Mouse (Mus musculus): ENCODE results near the gene Ptrh1. TPM values are rescaled to one million over a fixed set of nuclear protein-coding genes. Genes with fewer than 3 reads are reported as not detected.

Gene Ptrh1
- 4.3 and 5.1 TPM in 2 replicates for polyA plus RNA-seq (2014; fragmentation: Nextera tagmentation; extraction: Ambion mirVana)

DNA sequence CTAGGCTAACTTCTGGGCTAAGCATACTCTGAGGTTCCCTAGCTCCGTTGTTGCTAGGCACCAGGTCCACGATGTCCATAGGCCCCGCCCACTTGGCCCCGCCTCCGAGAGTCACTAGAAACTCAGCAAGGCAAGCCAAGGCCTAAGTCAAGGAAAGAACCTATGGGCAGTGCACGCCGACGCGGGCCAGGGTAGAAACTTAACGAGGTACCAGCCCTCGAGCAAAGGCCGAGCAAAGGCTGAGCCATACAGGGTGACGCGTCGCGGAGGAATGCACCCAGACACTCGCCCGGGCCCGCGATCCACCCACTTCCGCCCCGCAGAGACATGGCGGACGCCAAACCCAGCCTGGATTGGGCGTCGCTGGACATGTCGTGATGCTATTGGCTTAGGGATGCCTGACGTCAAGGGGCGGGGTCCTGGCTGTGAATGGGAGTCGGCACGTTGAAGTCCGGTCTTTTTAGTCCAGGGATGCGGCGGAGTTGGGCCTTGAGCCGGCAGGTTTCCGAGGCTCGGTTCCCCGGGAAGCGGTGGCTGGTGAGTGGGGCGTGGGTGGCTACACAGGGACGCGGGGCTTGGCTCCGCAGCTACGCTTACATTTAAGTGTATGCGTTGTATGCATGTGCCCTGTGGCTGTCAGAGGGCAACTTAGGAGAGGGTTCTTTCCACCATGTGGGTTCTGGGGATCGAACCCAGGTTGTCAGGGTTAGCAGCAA is at the start of gene Ptrh1, which contains the start of gene Ttc16:
Gene Ptrh1, plus strand, starts transcription at position 428 of the 716 bp plus-strand sequence.
Gene Ttc16, minus strand, starts transcription at position 275 of the 716 bp plus-strand sequence.
- Histone ChIP-seq H3K4me2 (replicated peaks) (peak within 1 kb of the TSS; percentile 62), H3K36me3 (replicated peaks; ENCODE audit: control insufficient read depth, insufficient read depth) (no peaks in the 10 kb centered on the region), H3K4me3 (replicated peaks; ENCODE audit: low read length) (peak within 1 kb of the TSS; percentile 45), H3K27me3 (ENCODE audit: control insufficient read depth, insufficient read depth, low read length) (no peaks in the 10 kb centered on the region), H3K27ac (peak within 1 kb of the TSS; percentile 22; the same call in 1 of the 2 replicates), H3K4me1 (replicated peaks; ENCODE audit: control insufficient read depth, insufficient read depth, low read length) (peaks cover 12% of the 10 kb centered on the region), H3K9me3 (ENCODE audit: control insufficient read depth, low read length) (no peaks in the 10 kb centered on the region), H3K9ac (peak within 1 kb of the TSS; percentile 49)
- ATAC-seq (ENCODE audit: low FRiP score) (peak; percentile 98), DNase-seq (ENCODE audit: low spot score) (peak; percentile 96)
- under 1% methylated on average over 46 of the region's 46 CpGs for WGBS

DNA sequence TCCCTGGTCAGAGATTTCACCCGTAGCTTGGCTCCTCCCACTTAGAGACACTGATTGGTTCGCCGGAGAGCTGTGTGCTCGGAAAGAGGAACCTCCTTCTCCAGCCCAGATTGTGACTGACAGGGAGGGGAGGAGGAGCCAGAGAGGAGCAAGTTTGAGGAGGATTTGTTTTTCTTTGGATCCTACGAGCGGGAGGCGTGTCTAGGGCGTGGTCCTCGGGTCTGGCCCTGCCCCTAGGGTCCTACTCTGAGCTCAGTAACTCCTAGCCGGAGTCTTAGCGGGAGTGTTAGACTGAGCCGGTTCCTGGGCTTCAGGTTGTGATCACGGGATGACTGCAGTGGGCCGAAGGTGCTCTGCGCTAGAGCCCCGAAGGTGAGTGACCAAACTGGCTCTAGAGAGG is 48.2 kb upstream of the Ptrh1 start:
- DNase-seq (ENCODE audit: low spot score) (peak; percentile 85), ATAC-seq (ENCODE audit: low FRiP score) (peak; percentile 93)
- Histone ChIP-seq H3K36me3 (replicated peaks; ENCODE audit: control insufficient read depth, insufficient read depth) (no peaks in the 10 kb centered on the region), H3K27ac (no peak overlapping the region), H3K9me3 (ENCODE audit: control insufficient read depth, low read length) (no peaks in the 10 kb centered on the region), H3K4me3 (replicated peaks; ENCODE audit: low read length) (peak overlapping the region; percentile 24), H3K27me3 (ENCODE audit: control insufficient read depth, insufficient read depth, low read length) (no peaks in the 10 kb centered on the region), H3K9ac (peak overlapping the region; percentile 41; the same call in 1 of the 2 replicates), H3K4me2 (replicated peaks) (peak overlapping the region; percentile 48), H3K4me1 (replicated peaks; ENCODE audit: control insufficient read depth, insufficient read depth, low read length) (no peaks in the 10 kb centered on the region)
- under 1% methylated on average over 16 of the region's 16 CpGs for WGBS

GRCm38 (mm10) chr2:32728463-32728862 is 47.1 kb upstream of the Ptrh1 start:
- H3K4me2 ChIP-seq (replicated peaks): peak overlapping the region; percentile 48; the same call in 1 of the 2 replicates
- H3K4me3 ChIP-seq (replicated peaks; ENCODE audit: low read length): peak overlapping the region; percentile 24
- DNase-seq (ENCODE audit: low spot score) (no peak), ATAC-seq (ENCODE audit: low FRiP score) (no peak)
- no peaks in the 10 kb centered on the region for H3K4me1 ChIP-seq (replicated peaks; ENCODE audit: control insufficient read depth, insufficient read depth, low read length)
- H3K9ac ChIP-seq: peak overlapping the region; percentile 11; the same call in 1 of the 2 replicates
- WGBS: 53% methylated on average over 7 of the region's 7 CpGs
- no peaks in the 10 kb centered on the region for H3K36me3 ChIP-seq (replicated peaks; ENCODE audit: control insufficient read depth, insufficient read depth)
- no peak overlapping the region for H3K27ac ChIP-seq
- H3K9me3 ChIP-seq (ENCODE audit: control insufficient read depth, low read length): no peaks in the 10 kb centered on the region
- no peaks in the 10 kb centered on the region for H3K27me3 ChIP-seq (ENCODE audit: control insufficient read depth, insufficient read depth, low read length)

DNA sequence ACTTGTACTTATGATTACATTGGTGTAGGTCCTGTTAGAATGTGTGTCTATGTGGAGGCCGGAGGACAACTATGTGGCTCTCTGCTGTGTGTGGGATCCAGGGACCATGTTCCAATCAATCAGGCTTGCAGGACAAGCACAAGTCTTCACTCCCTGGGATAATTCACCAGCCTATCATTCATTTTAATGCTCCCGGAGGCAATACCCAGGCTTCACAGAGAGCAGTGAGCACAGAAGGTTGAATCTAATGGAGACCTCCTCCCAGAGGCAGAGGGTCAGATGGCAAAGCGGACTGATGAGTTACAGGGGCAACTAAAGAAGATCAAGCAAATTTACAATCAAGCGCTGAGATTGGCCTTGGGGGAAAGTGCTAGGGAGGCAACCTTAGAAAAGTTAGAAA is 46.0 kb upstream of the Ptrh1 start:
- WGBS: 64% methylated on average over 4 of the region's 4 CpGs
- Histone ChIP-seq H3K4me2 (replicated peaks) (0 out of 2 replicates have a peak overlapping the region, but pooled peaks have one; percentile 48), H3K9ac (no peak overlapping the region)

DNA sequence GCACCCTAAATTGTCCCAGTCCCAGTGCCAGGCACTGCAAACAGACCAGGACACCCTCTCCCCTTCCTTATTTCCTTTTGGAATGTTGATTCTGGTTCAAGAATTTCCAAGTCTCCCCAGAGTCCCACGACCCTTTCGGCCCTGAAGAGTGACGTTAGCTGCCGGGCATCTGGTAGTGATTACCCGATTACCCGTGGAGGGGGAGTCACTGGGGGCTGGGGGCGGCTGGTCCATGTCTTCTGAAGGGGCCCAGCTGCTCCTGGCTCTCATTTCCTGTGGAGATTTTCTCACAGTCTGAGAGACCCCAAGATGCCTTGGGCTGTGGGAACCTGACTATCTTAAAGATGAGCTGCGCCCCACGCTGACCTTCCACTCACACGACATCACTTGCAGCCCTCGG is 44.7 kb upstream of the Ptrh1 start:
- ATAC-seq (ENCODE audit: low FRiP score): no peak
- no peak overlapping the region for H3K4me3 ChIP-seq (replicated peaks; ENCODE audit: low read length)
- no peak overlapping the region for H3K9ac ChIP-seq
- WGBS: 46% methylated on average over 11 of the region's 11 CpGs
- H3K9me3 ChIP-seq (ENCODE audit: control insufficient read depth, low read length): no peaks in the 10 kb centered on the region
- H3K4me1 ChIP-seq (replicated peaks; ENCODE audit: control insufficient read depth, insufficient read depth, low read length): no peaks in the 10 kb centered on the region
- H3K36me3 ChIP-seq (replicated peaks; ENCODE audit: control insufficient read depth, insufficient read depth): no peaks in the 10 kb centered on the region
- H3K27ac ChIP-seq: peak overlapping the region; percentile 26; the same call in 1 of the 2 replicates
- H3K4me2 ChIP-seq (replicated peaks): no peak overlapping the region
- no peaks in the 10 kb centered on the region for H3K27me3 ChIP-seq (ENCODE audit: control insufficient read depth, insufficient read depth, low read length)
- DNase-seq (ENCODE audit: low spot score): no peak

More for the DNA sequence above, 46.0 kb upstream of the Ptrh1 start:
- no peak for DNase-seq (ENCODE audit: low spot score)
- Histone ChIP-seq H3K27ac (no peak overlapping the region), H3K9me3 (ENCODE audit: control insufficient read depth, low read length) (no peaks in the 10 kb centered on the region), H3K4me1 (replicated peaks; ENCODE audit: control insufficient read depth, insufficient read depth, low read length) (no peaks in the 10 kb centered on the region), H3K4me3 (replicated peaks; ENCODE audit: low read length) (no peak overlapping the region), H3K27me3 (ENCODE audit: control insufficient read depth, insufficient read depth, low read length) (no peaks in the 10 kb centered on the region), H3K36me3 (replicated peaks; ENCODE audit: control insufficient read depth, insufficient read depth) (no peaks in the 10 kb centered on the region)
- ATAC-seq (ENCODE audit: low FRiP score): no peak

DNA sequence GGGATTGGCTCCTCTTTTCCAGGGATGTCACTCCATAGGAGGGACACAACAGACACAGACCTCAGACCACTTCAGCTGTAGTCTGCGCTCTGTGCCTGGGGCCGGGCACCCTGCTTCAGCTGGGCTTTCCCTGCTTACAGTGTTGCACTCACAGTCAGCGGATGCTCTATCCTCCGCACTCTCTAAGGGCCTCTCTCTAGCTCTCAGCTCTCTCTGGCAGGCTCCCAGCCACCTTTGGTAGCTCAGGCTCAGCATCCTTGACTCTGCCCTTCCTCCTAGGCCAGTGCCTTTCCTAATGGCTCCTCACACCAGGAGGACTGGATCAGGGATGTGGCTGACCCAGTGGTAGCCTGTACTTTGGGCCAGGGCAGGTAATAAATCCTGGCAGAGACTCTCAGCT is 43.7 kb upstream of the Ptrh1 start:
- ATAC-seq (ENCODE audit: low FRiP score) (no peak), DNase-seq (ENCODE audit: low spot score) (no peak)
- Histone ChIP-seq H3K4me1 (replicated peaks; ENCODE audit: control insufficient read depth, insufficient read depth, low read length) (no peaks in the 10 kb centered on the region), H3K9me3 (ENCODE audit: control insufficient read depth, low read length) (no peaks in the 10 kb centered on the region), H3K36me3 (replicated peaks; ENCODE audit: control insufficient read depth, insufficient read depth) (no peaks in the 10 kb centered on the region), H3K4me3 (replicated peaks; ENCODE audit: low read length) (no peak overlapping the region), H3K27me3 (ENCODE audit: control insufficient read depth, insufficient read depth, low read length) (no peaks in the 10 kb centered on the region), H3K9ac (no peak overlapping the region), H3K4me2 (replicated peaks) (no peak overlapping the region), H3K27ac (0 out of 2 replicates have a peak overlapping the region, but pooled peaks have one; percentile 51)
- 79% methylated on average over 4 of the region's 4 CpGs for WGBS

DNA sequence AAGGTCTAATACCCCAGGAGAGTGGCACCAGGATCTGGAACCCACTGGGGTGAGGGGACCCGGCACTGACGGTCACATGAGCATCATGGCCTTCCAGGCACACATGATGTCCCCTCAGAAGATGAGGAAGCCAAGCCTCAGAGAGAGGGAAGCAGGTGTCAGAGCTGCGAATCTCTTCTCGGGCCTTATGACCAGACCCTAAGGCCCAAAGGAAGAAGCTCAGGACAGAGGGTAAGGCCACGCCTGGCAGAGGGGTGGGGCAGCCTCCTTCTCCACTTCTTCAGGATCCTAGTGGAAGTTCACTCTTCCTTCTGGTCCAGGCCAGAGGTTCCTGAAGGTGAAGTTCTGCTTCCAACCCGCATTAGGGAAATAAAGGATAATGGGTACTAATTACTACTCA is 42.9 kb upstream of the Ptrh1 start:
- ATAC-seq (ENCODE audit: low FRiP score) (no peak), DNase-seq (ENCODE audit: low spot score) (no peak)
- no peaks in the 10 kb centered on the region for H3K4me1 ChIP-seq (replicated peaks; ENCODE audit: control insufficient read depth, insufficient read depth, low read length)
- WGBS: 86% methylated on average over 6 of the region's 6 CpGs
- H3K4me3 ChIP-seq (replicated peaks; ENCODE audit: low read length): no peak overlapping the region
- H3K9me3 ChIP-seq (ENCODE audit: control insufficient read depth, low read length): no peaks in the 10 kb centered on the region
- H3K36me3 ChIP-seq (replicated peaks; ENCODE audit: control insufficient read depth, insufficient read depth): no peaks in the 10 kb centered on the region
- H3K27me3 ChIP-seq (ENCODE audit: control insufficient read depth, insufficient read depth, low read length): no peaks in the 10 kb centered on the region
- no peak overlapping the region for H3K4me2 ChIP-seq (replicated peaks)
- no peak overlapping the region for H3K27ac ChIP-seq
- H3K9ac ChIP-seq: no peak overlapping the region

GRCm38 (mm10) chr2:32734480-32734879 is 41.1 kb upstream of the Ptrh1 start:
- WGBS: 52% methylated on average over 4 of the region's 4 CpGs
- Histone ChIP-seq H3K9ac (no peak overlapping the region), H3K27me3 (ENCODE audit: control insufficient read depth, insufficient read depth, low read length) (no peaks in the 10 kb centered on the region), H3K4me3 (replicated peaks; ENCODE audit: low read length) (no peak overlapping the region), H3K4me2 (replicated peaks) (no peak overlapping the region), H3K9me3 (ENCODE audit: control insufficient read depth, low read length) (no peaks in the 10 kb centered on the region), H3K36me3 (replicated peaks; ENCODE audit: control insufficient read depth, insufficient read depth) (no peaks in the 10 kb centered on the region), H3K27ac (no peak overlapping the region), H3K4me1 (replicated peaks; ENCODE audit: control insufficient read depth, insufficient read depth, low read length) (no peaks in the 10 kb centered on the region)
- no peak for ATAC-seq (ENCODE audit: low FRiP score)
- no peak for DNase-seq (ENCODE audit: low spot score)

DNA sequence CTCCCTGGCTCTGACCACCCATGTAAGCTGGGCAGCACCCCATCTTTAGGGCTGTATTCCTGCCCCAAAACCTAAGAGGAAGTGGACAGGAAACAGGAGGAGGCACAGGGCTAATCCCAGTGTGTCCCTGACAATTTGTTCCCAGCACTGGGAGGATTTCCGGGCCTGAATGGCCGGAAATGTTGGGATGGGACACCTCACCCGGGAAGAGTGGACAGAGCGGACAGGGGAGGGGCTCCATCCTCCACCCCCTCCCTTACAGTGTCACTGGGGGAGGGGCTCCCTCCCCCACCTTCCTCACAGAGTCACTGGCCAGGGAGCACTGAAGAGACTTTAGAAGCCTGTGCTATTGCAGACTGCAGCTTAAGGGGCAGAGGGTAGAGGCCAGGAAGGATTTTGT is 40.7 kb upstream of the Ptrh1 start:
- Histone ChIP-seq H3K4me3 (replicated peaks; ENCODE audit: low read length) (no peak overlapping the region), H3K27me3 (ENCODE audit: control insufficient read depth, insufficient read depth, low read length) (no peaks in the 10 kb centered on the region), H3K4me1 (replicated peaks; ENCODE audit: control insufficient read depth, insufficient read depth, low read length) (0 out of 2 replicates have a peak, but pooled peaks cover 3% of the 10 kb centered on the region), H3K27ac (no peak overlapping the region), H3K9ac (no peak overlapping the region), H3K36me3 (replicated peaks; ENCODE audit: control insufficient read depth, insufficient read depth) (no peaks in the 10 kb centered on the region), H3K4me2 (replicated peaks) (no peak overlapping the region), H3K9me3 (ENCODE audit: control insufficient read depth, low read length) (no peaks in the 10 kb centered on the region)
- ATAC-seq (ENCODE audit: low FRiP score) (no peak), DNase-seq (ENCODE audit: low spot score) (no peak)
- WGBS: 66% methylated on average over 4 of the region's 4 CpGs
